Mouse (Mus musculus): ENCODE results near the gene Gm1140. TPM values are rescaled to one million over a fixed set of nuclear protein-coding genes. Genes with fewer than 3 reads are reported as not detected.
"Not testable (repeated sequence)": the region's sequence is repeated elsewhere in the genome, so short reads cannot be mapped to it uniquely, and the experiment has no call there.

Gm1140 gene
- not detected for total RNA-seq (2021)
- long read RNA-seq, experiment 1, result 0 reads
- long read RNA-seq, experiment 2, result 0 reads

- intact Hi-C loops (cut with DNase I; ENCODE audit: low total_unique reads); DNase-seq: not testable (repeated sequence)
Measured at GRCm38 (mm10) chrX:67693462-67693861, at the start of gene Gm1140. Gene Gm1140, minus strand, starts transcription at chrX:67693562.

GRCm38 (mm10) chrX:67695398-67695797 lies 2.0 kb upstream of the Gm1140 start, which contains the start of gene Gm14692:
Gene Gm14692, plus strand, starts transcription at chrX:67695698.
- intact Hi-C loops (cut with DNase I; ENCODE audit: low total_unique reads); DNase-seq: not testable (repeated sequence)

Other genes with a start within 250 kb of the Gm1140 start
- gene Gm14692, start 2.1 kb upstream of the Gm1140 start, total RNA-seq (2021), result not detected
- gene 4933436I01Rik, start 227.9 kb upstream of the Gm1140 start, total RNA-seq (2021), result not detected

Measured in gastrocnemius, postnatal 14 days (tissue).